Mouse (Mus musculus) right cerebral cortex, postnatal 4 days (tissue): ENCODE measurements at regions not wholly inside any gene's neighbourhood (a gene's known extent, or its start where the extent isn't known, plus 50 kb on each side); places are given as distances from the start of the nearest gene placed in this dataset.

ENCODE experiments used
- DNase-seq: peaks from one replicate; pipeline ENCODE4 v3.0.0-alpha.2; 2022

- no peak for DNase-seq
Measured at GRCm38 (mm10) chr7:124455659-124456058, 473.0 kb downstream of the Hs3st4 start.

DNA sequence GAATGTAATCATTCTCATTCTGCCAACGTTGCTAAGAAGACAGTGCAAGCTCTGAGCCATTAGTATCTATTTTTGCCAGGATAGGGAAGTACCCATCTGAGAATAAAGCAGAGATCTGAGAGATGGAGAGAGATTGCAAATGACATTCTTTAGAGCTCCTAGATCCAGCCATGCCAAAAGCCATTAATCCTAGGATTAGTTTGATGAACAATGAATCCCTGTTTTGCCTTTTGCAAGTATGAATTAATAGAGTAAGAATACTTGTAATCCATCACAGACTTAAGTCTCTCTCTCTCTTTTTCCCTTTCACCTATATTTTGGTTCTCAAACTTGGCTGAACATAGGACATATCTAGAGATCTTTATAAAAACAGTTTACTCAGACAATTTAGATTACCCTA, 504.7 kb downstream of the Hs3st4 start:
- no peak for DNase-seq

GRCm38 (mm10) chr7:124491109-124491793, 508.6 kb downstream of the Hs3st4 start:
- no peak for DNase-seq

- no peak for DNase-seq
Measured at GRCm38 (mm10) chr7:124491851-124492390, 509.3 kb downstream of the Hs3st4 start.

DNA sequence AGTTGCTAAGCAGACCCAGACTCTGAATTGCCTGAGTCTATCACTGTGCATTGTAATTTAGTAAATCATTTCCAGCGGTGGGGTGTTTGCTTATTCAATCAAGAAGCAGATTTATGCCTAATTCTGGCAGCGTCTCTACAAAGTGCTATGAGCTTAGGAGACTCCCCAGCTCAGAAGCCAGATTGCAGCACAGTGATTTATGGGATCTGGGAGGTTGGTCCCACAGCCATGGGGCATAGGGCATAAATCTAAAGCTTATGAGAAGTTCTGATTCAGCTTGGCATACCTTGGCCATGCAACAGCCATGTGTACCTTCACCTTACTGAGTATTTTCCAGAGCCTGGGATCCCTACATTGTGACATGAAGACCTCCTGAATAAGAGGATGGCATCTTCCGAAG, 518.0 kb downstream of the Hs3st4 start:
- DNase-seq: no peak

GRCm38 (mm10) chr7:124502760-124503159, 520.1 kb downstream of the Hs3st4 start:
- no peak for DNase-seq

DNA sequence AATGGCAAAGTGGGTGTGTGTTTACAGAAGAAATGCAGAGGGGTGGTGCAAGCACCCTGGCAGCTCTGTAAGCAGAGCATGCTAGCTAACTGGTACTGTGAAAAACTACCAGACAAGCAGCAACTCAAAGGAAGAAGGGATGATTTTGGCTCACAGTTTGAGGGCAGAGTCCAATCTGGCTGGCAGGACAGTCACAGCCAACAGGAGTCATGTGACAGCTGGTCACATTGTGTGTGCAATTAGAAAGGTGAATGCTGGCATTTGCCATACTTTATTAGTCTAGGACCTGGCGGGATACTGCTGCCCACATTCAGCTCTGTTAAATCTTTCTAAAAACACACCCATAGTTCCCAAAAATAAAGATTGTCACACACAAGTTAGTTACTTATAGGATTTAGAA, 566.4 kb downstream of the Hs3st4 start:
- no peak for DNase-seq

GRCm38 (mm10) chr7:124557213-124557612, 574.5 kb downstream of the Hs3st4 start:
- DNase-seq: no peak

DNA sequence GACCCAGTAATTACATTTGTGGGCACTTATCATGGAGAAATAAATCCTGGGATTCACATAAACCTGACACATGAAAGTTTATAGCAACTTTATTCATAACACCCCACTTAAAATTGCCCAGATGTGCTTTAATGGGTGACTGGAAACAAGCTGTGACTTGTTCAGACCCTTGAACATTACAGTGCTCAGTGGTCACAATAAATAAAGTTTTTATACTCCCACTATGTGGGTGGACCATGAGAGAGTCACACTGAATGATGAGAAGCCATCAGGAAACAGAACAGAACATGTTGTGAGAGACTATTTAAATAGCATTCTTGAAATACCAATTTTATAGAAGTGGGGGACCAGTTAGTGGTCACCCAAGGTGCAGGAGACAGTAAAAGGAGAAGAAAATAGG, 588.1 kb downstream of the Hs3st4 start:
- no peak for DNase-seq

DNA sequence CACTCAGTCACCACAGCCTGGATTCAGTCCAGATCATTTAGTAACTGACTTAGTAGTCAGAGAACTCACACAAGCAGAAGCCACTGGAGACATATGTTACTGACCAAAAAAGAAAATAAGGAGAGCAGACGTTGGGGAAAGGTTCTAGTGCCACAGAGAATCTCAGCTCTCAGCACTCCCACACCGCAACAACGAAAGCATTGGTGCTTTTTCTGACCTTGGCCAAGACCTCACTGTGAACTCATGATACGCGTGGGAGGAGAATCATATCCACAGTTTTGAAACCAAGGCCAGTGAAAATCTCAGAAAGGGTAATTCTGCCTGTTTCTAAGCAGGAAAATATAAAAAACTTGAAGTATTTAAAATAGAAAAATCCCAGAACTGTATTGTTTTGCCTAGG, 591.0 kb downstream of the Hs3st4 start:
- DNase-seq: no peak

DNA sequence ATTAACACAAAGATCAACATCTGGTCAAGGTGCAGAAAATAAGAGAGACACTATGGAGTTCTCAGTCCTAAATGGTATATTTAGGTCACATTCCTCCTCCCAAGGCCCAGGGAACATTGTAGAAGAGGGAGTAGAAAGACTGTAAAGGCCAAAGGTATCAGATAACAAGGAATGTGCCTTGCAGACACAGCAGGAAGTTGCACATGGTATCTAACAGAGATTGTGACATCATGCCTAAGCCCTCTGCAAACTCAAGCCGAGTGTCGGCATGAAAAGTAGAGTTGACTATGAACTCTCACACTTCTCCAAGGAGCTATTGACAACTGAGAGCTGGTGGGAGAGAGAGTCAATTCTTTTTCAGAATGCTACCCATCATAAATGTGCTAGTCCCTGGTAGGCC, 598.7 kb downstream of the Hs3st4 start:
- no peak for DNase-seq

- DNase-seq: no peak
Measured at GRCm38 (mm10) chr7:124585296-124585695, 602.6 kb downstream of the Hs3st4 start.

DNA sequence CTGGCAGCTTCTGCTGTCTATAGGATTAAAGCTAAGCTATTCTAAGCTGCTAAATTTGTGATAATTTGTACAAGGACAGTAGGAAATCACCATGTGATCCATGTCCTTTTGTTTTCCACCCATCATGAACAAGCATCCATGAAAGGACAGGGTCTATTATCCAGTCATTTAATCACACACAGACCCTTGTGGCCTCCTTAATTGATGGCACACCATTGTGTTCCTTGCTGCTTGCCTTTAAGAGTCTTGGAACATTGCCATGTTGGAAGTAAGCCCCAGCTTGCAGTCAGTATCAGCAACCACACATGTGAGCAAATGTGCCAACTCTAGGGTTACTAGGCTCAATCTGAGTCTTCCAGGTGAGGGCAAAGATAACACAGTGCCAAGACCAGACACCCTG, 608.7 kb downstream of the Hs3st4 start:
- DNase-seq: no peak

GRCm38 (mm10) chr7:124593462-124593861, 610.8 kb downstream of the Hs3st4 start:
- no peak for DNase-seq

- DNase-seq: no peak
Measured at GRCm38 (mm10) chr7:124600767-124601166, 618.1 kb downstream of the Hs3st4 start.

- DNase-seq: no peak
Measured at GRCm38 (mm10) chr7:124604581-124604980, 621.9 kb downstream of the Hs3st4 start.

DNA sequence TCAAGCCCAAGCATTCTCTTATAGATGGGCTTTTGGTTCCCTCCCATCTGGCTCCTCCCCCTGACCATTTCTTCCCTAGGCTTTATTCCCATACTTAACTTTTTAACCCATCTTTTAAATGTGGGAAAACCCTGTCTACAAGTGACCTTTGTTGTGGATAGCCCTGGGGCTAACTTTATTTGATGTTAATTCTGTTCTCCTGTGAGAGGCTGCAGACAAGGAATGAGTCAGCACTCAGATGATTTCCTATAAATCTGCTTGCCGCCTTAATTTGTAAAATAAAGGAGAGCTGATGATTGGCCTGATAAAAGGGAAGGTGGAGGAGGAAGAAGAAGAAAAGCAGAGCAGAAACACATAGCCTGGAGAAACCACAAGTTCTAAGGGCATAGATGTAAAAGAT, 623.3 kb downstream of the Hs3st4 start:
- DNase-seq: no peak

- DNase-seq: no peak
Measured at GRCm38 (mm10) chr7:124607061-124607460, 624.4 kb downstream of the Hs3st4 start.

DNA sequence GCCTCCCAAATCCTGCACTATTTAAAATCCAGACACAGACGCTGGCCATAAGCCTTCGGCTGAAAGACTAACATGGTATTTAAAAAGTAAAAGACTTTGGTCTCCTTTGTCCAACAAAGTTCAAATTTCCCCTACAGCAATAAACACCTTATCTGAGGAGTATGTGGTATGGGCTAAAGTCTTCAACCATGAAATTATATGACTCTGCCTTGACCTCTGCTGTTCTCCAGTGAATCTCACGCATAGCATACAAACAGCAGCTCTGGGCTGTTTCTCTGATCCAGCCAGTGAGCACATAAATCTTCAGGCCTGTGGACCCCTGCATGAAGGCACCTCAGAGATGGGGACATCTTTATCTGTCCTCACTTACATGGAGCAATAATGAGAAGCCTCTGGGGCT, 627.8 kb downstream of the Hs3st4 start:
- no peak for DNase-seq

DNA sequence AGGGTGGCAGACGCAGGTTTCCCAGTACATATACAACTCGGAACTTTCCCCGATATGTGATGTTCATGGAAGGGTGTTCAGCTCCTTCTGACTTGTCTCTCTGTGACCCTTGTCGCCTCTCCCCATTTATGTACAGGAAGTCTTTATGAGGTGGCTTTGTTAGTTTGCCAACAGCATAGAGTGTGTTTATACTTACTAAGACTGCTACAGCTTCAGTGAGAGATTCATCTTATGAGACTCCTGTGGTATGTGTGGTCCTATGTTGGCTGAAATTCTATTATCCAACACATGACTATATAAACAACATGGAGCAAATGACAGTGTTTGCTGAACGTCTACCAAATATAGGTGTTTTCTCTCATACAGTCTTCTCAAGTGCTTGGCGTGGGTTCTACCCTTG, 664.5 kb downstream of the Hs3st4 start:
- no peak for DNase-seq

- no peak for DNase-seq
Measured at GRCm38 (mm10) chr7:124667180-124667968, 684.7 kb downstream of the Hs3st4 start.

DNA sequence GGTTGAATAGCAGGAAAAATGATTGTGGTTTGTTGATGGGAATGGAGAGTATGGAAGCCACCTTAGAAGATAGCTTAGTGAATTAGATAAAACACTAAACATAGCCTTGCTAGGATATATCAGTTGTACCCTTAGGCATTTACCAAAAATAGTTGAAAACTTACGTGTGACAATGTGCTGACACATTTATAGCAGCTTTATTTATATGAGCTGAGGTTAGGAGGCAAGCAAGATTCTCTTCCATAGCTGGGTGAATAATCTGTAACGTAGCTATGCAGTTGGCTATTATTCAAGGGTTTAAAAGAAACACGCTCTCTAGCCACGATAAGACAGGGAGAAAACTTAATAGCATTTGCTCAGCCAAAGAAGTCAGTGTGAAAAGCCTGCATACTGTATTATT, 685.4 kb downstream of the Hs3st4 start:
- DNase-seq: no peak

- no peak for DNase-seq
Measured at GRCm38 (mm10) chr7:124670477-124670876, 687.8 kb downstream of the Hs3st4 start.

- DNase-seq: no peak
Measured at GRCm38 (mm10) chr7:124671117-124671516, 688.4 kb downstream of the Hs3st4 start.
